In the genomic region with DNA sequence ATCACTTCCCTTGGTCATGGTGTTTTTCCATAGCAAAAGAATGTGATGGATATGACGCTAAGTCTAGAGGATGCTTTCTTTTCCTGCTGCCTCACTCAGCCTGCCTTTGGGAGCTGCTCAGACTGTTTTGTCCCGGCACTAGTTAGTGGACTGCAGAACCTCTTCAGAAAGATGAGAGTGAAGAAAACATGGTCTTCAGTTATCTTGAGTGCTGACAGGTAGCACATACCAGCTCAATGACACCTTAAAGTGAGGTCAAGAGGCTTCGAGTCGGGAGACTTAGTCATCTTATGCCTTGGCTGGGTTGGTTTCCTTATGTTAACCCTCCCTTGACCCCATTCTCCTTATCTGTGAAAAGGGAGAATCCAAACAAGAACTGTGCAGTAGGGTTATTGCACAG, we compare ENCODE assay signal across 12 mouse cellular contexts.
"Had no signal": no experiment of that assay in that cellular context is flagged by ENCODE, and none has a peak within 500 bp of the region (broad histone marks: within the 10 kb centered on the region; RNA-seq: fewer than 3 reads in every experiment).

No protein-coding gene starts in this region.

- H3K4me1 ChIP-seq: limb, embryonic 12.5 days; liver, embryonic 13.5 days; midbrain, embryonic 13.5 days had no signal

- ATAC-seq: liver, postnatal 0 days; midbrain, embryonic 13.5 days had no signal

- H3K36me3 ChIP-seq: limb, embryonic 12.5 days; liver, embryonic 13.5 days; midbrain, embryonic 13.5 days had no signal

- H3K27me3 ChIP-seq: limb, embryonic 12.5 days; liver, embryonic 13.5 days; midbrain, embryonic 13.5 days had no signal

- H3K9me3 ChIP-seq: limb, embryonic 12.5 days; midbrain, embryonic 13.5 days had no signal

- H3K4me3 ChIP-seq: layer of hippocampus, adult 2 months; limb, embryonic 12.5 days; liver, embryonic 13.5 days; midbrain, embryonic 13.5 days had no signal

- H3K4me2 ChIP-seq: limb, embryonic 12.5 days; liver, embryonic 13.5 days; midbrain, embryonic 13.5 days had no signal

- H3K9ac ChIP-seq: limb, embryonic 12.5 days; liver, embryonic 13.5 days; liver, postnatal 0 days; midbrain, embryonic 13.5 days had no signal

- DNase-seq: kidney, postnatal 10 days; kidney, postnatal 4 days; liver; liver, embryonic 13.5 days; liver, postnatal 0 days; right cerebral cortex, adult 18-20 months; right cerebral cortex, postnatal 25 days; thymus, adult 18-20 months; thymus, postnatal 14 days had no signal

- H3K27ac ChIP-seq: layer of hippocampus, adult 2 months; limb, embryonic 12.5 days; liver, embryonic 13.5 days; midbrain, embryonic 13.5 days had no signal
